Mouse (Mus musculus) stomach, embryonic 16.5 days (tissue): ENCODE results near the gene Adamts14. TPM values are rescaled to one million over a fixed set of nuclear protein-coding genes. Genes with fewer than 3 reads are reported as not detected.
A peak's percentile ranks its signal among the peaks of the same experiment; 100 is the strongest.

Experiments
- ATAC-seq: fragments of 200-750 bp; cut with Nextera tagmentation; 2 replicates; pipeline ENCODE4 v1.8.0; 2017; ENCODE audit warnings: moderate number of reproducible peaks, moderate TSS enrichment; ENCODE audit not compliant: insufficient read depth, low FRiP score
- H3K27ac ChIP-seq: fragments of 300-500 bp; sonication (generic); 2 replicates; pipeline ENCODE4 v1.5.1; 2014; ENCODE audit warnings: low read length
- H3K27me3 ChIP-seq: fragments of 300-500 bp; sonication (generic); 2 replicates; pipeline ENCODE4 v1.6.1; 2014; ENCODE audit warnings: low read length, control low read depth, mixed read lengths; ENCODE audit not compliant: control insufficient read depth, insufficient read depth
- H3K36me3 ChIP-seq: fragments of 300-500 bp; sonication (generic); 2 replicates; pipeline ENCODE4 v1.6.1; 2014; ENCODE audit warnings: low read length; ENCODE audit not compliant: control insufficient read depth, insufficient read depth
- H3K4me1 ChIP-seq: fragments of 300-500 bp; sonication (generic); 2 replicates; pipeline ENCODE4 v1.6.1; 2014; ENCODE audit warnings: low read length, control low read depth, mixed read lengths; ENCODE audit not compliant: control insufficient read depth, insufficient read depth
- H3K4me2 ChIP-seq: fragments of 300-500 bp; sonication (generic); 2 replicates; pipeline ENCODE4 v1.6.1; 2014; ENCODE audit warnings: low read depth, low read length, mixed read lengths
- H3K4me3 ChIP-seq: fragments of 300-500 bp; sonication (generic); replicated peaks from 2 replicates; pipeline ENCODE4 v1.5.1; 2014; ENCODE audit warnings: mild to moderate bottlenecking, low read length
- H3K9ac ChIP-seq: fragments of 300-500 bp; sonication (generic); 2 replicates; pipeline ENCODE4 v1.6.1; 2014; ENCODE audit warnings: low read length
- H3K9me3 ChIP-seq: fragments of 300-500 bp; sonication (generic); replicated peaks from 2 replicates; pipeline ENCODE4 v1.6.1; 2016; ENCODE audit warnings: low read length, control low read depth; ENCODE audit not compliant: control insufficient read depth
- WGBS: fragments of 180-500 bp; shearing (Covaris S2); extraction: QIAGEN DNeasy Blood & Tissue Kit; methylation state at CpG from one replicate; pipeline ENCODE4 v1.1.7; 2014; 5-methylcytosine and 5-hydroxymethylcytosine counted together
- polyA plus RNA-seq: library from polyadenylated mRNA; unstranded; fragments of >200 nt; fragmentation: Nextera tagmentation; extraction: Ambion mirVana; gene quantifications from 2 replicates; pipeline ENCODE4 v1.2.1, GENCODE M21; 2015

The Adamts14 gene
- polyA plus RNA-seq, 1 experiment from 2014 or later: 1.6 TPM

DNA sequence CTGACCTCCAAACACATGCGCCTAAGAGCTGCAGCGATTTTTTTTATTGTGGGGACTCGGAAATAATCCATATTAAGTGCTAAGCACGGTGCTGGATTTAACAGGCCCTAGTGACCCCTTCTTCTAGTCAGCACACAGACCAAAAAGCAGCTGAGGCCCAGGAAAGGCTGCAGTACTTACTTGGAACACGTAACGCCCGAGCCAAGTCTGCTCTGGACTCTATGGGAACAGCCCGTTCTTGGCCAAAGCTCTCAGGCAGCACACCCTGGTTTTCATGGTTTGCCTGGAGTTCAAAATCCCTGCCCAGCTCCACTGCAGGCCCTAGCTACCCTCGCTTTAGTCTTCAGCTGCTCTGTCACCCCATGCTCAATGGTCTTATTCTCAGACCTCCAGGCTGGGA, 78.6 kb downstream of the Adamts14 start:
- ATAC-seq: no peak
- H3K4me2 ChIP-seq: no peak overlapping the region

DNA sequence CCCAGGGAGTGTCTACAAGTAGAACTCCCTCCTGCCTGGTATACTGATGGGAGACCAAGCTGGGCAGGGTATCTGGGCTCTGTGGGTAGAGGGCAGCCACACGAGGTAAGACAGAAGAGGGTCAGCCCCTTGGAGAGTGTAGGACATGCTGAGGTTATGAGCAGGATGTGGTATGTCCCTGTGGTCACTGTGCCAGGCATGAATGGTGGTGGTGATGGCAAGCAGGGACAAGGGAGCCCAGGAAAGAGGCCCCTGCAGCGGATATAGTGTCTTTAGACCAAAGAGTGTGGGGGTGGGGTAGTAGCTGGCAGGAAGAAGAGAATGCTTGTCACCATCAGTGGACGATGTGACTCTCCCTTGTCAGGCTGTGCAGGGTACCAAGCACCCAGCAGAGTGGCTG, 85.2 kb downstream of the Adamts14 start:
- H3K27ac ChIP-seq: no peak overlapping the region
- H3K36me3 ChIP-seq: no peaks in the 10 kb centered on the region
- H3K27me3 ChIP-seq: no peaks in the 10 kb centered on the region
- H3K4me2 ChIP-seq: no peak overlapping the region
- H3K9ac ChIP-seq: no peak overlapping the region
- no peak for ATAC-seq
- no peaks in the 10 kb centered on the region for H3K9me3 ChIP-seq
- H3K4me1 ChIP-seq: no peaks in the 10 kb centered on the region
- WGBS: 69% methylated on average over 3 of the region's 3 CpGs
- H3K4me3 ChIP-seq: no peak overlapping the region

More for the DNA sequence above, 78.6 kb downstream of the Adamts14 start:
- Histone ChIP-seq H3K27ac (peak overlapping the region; percentile 44; the same call in 1 of the 2 replicates), H3K27me3 (no peaks in the 10 kb centered on the region), H3K4me3 (no peak overlapping the region), H3K4me1 (no peaks in the 10 kb centered on the region; the same call in 1 of the 2 replicates), H3K36me3 (no peaks in the 10 kb centered on the region), H3K9ac (no peak overlapping the region), H3K9me3 (no peaks in the 10 kb centered on the region)
- 71% methylated on average over 9 of the region's 9 CpGs for WGBS

DNA sequence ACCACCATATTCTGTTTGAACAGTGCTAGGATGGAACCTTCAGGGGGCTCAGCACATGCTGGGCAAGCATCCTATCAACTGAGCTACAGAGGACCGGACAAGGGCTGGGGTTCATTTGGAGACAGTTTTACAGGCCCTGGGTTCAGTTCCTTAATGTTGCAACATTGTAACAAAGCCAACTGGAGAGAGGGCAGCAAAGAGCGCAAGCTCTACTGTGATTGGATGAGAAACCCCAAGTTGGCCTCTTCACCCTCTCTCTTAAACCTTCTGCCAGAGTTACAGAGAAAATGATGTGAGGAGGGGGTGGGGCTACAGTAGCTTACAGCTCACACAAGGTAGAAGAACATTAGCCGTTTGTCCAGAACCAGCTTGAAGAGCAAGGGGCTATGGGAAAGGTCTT, 86.2 kb downstream of the Adamts14 start:
- Histone ChIP-seq H3K4me3 (no peak overlapping the region), H3K27me3 (no peaks in the 10 kb centered on the region), H3K4me1 (no peaks in the 10 kb centered on the region), H3K4me2 (no peak overlapping the region), H3K27ac (no peak overlapping the region), H3K9ac (no peak overlapping the region), H3K9me3 (no peaks in the 10 kb centered on the region), H3K36me3 (no peaks in the 10 kb centered on the region)
- no peak for ATAC-seq
- WGBS: 64% methylated on average over 3 of the region's 3 CpGs

DNA sequence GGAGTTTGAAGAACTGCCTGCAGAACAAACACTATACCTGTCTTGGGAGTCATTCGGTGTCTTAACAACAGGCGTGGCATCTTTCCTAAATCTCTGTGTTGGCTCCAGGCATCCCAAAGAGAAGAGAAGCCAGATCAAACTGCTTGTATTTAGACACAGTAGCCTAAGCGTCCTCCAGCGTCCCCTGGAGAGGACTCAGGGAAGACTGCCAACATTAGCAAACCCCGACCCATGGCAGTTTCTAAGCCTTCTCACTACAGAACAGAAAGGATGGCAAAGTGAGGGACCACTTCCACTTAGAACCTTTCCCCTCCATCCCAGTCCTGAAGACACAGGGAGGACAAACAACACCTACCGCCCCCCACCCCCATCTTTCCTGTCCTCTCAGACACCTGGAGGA, 93.3 kb downstream of the Adamts14 start:
- no peak for ATAC-seq
- Histone ChIP-seq H3K4me3 (no peak overlapping the region), H3K27ac (no peak overlapping the region), H3K9ac (no peak overlapping the region), H3K27me3 (no peaks in the 10 kb centered on the region), H3K4me2 (no peak overlapping the region), H3K9me3 (no peaks in the 10 kb centered on the region), H3K36me3 (no peaks in the 10 kb centered on the region), H3K4me1 (0 out of 2 replicates have a peak, but pooled peaks cover 4% of the 10 kb centered on the region)
- WGBS: 60% methylated on average over 6 of the region's 6 CpGs

DNA sequence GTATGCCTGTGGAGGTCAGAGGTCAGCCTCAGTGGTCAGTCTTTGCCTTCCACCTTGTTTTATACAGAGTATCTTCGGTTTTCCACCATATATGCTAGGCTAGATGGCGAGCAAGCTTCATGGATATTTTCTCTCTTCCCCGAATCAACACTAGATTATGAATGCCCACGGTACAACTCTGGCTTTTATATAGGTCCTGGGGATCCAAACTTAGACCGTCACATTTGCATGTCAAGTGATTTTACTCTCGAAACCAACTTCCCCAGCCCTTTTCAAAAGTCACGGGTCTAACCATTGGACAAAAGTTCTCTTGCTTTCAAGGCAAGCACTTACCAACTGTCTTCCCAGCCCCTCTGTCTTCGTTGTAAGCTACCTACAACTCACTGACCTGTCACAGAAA, 94.6 kb downstream of the Adamts14 start:
- Histone ChIP-seq H3K27ac (no peak overlapping the region), H3K27me3 (no peaks in the 10 kb centered on the region), H3K9me3 (no peaks in the 10 kb centered on the region), H3K4me2 (no peak overlapping the region), H3K36me3 (no peaks in the 10 kb centered on the region), H3K4me1 (0 out of 2 replicates have a peak, but pooled peaks cover 4% of the 10 kb centered on the region), H3K9ac (no peak overlapping the region), H3K4me3 (no peak overlapping the region)
- ATAC-seq: no peak
- 87% methylated on average over 8 of the region's 8 CpGs for WGBS

DNA sequence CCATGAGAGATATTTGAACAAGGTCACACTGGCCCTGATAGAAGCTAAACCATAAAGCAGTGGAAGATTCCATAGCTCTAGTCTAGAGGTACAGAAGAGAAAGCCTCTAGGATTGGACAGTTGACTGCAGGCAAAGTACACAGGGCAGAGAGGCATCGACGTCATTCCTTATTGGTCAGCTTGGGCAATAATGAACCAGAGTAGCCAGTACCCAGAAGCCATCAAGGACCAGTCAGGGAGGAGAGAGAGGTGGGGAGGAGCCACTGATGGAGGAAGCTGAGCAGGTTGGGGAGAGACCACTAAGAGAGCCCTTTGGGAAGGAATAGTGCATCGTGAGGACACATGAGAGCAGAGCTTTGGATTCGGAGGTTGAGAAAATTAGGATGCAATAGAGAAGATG, 95.5 kb downstream of the Adamts14 start:
- no peaks in the 10 kb centered on the region for H3K27me3 ChIP-seq
- H3K27ac ChIP-seq: no peak overlapping the region
- no peaks in the 10 kb centered on the region for H3K36me3 ChIP-seq
- H3K9me3 ChIP-seq: no peaks in the 10 kb centered on the region
- H3K9ac ChIP-seq: no peak overlapping the region
- 82% methylated on average over 4 of the region's 4 CpGs for WGBS
- ATAC-seq: no peak
- H3K4me1 ChIP-seq: 0 out of 2 replicates have a peak, but pooled peaks cover 4% of the 10 kb centered on the region
- no peak overlapping the region for H3K4me3 ChIP-seq
- no peak overlapping the region for H3K4me2 ChIP-seq

DNA sequence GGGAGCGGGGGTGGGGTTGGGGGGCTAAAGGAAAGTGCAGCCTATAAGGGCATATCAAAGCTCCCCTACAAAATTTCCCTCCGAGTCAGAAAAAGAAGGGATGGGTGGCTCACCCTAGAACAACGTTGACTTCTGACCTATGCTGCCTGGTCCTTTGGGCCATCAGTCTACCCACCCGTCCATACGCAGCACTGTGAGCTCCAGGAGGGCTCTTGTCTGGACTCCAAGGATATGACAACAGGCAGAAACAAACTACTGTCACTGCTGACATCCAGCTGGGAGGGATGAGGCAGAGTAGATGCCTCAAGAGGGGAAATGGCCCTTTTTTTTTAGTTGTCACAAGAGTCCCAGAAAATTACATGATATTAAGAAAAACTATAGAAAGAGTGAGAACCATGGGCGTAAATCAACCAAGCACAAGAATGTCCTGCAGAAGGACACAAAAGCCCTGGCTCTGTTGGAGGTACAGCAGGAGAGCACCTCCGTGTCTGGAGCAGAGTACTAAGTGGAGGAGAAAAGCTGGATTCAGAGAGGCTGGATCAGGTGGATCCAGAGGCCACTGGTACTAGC, 96.9 kb downstream of the Adamts14 start:
- 42% methylated on average over 7 of the region's 7 CpGs for WGBS
- 0 out of 2 replicates have a peak, but pooled peaks cover 4% of the 10 kb centered on the region for H3K4me1 ChIP-seq
- no peak overlapping the region for H3K4me3 ChIP-seq
- H3K9me3 ChIP-seq: no peaks in the 10 kb centered on the region
- H3K27me3 ChIP-seq: no peaks in the 10 kb centered on the region
- ATAC-seq: no peak
- peak overlapping the region; percentile 36 for H3K4me2 ChIP-seq
- H3K9ac ChIP-seq: no peak overlapping the region
- no peaks in the 10 kb centered on the region for H3K36me3 ChIP-seq
- no peak overlapping the region for H3K27ac ChIP-seq

DNA sequence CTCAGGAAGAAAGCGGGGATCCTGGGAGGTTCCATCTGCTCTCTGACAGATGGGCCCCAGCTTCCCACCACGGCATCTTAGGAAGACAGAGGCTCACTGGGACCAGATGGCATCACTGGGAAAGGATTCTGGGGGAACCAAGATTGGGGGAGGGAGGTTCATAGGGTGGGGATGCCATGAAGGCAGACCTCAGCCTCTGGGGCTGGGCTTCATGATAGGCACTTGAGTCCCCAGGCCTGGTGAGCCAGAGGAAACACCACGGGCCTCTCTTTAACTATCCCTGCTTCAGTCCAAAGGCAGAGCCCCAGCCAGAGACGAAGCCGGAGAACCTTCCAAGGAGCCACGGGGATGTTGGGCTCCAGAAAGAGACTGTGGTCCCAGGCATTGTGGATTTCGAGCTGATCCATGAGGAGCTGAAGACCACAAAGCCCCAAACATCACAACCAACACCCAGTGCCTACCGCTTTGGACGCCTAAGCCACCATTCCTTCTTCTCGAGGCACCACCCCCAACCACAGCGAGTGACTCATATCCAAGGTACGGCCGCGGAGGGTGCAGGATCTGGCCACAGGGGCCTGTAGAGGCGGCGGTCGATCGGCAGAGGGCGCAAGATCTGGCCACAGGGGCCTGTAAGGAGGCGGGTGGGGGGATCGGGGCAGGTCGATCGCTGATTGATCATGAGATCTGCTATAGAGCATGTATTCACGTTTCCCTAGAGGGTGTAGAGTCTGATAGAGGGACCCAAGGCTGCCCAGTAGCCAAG, 97.6 kb downstream of the Adamts14 start:
- H3K27ac ChIP-seq: no peak overlapping the region
- H3K9ac ChIP-seq: no peak overlapping the region
- 15% methylated on average over 24 of the region's 24 CpGs for WGBS
- 0 out of 2 replicates have a peak, but pooled peaks cover 4% of the 10 kb centered on the region for H3K4me1 ChIP-seq
- peak overlapping the region; percentile 36 for H3K4me2 ChIP-seq
- H3K4me3 ChIP-seq: no peak overlapping the region
- ATAC-seq: peak; percentile 66; the same call in 1 of the 2 replicates
- H3K27me3 ChIP-seq: no peaks in the 10 kb centered on the region
- H3K36me3 ChIP-seq: no peaks in the 10 kb centered on the region
- H3K9me3 ChIP-seq: no peaks in the 10 kb centered on the region

DNA sequence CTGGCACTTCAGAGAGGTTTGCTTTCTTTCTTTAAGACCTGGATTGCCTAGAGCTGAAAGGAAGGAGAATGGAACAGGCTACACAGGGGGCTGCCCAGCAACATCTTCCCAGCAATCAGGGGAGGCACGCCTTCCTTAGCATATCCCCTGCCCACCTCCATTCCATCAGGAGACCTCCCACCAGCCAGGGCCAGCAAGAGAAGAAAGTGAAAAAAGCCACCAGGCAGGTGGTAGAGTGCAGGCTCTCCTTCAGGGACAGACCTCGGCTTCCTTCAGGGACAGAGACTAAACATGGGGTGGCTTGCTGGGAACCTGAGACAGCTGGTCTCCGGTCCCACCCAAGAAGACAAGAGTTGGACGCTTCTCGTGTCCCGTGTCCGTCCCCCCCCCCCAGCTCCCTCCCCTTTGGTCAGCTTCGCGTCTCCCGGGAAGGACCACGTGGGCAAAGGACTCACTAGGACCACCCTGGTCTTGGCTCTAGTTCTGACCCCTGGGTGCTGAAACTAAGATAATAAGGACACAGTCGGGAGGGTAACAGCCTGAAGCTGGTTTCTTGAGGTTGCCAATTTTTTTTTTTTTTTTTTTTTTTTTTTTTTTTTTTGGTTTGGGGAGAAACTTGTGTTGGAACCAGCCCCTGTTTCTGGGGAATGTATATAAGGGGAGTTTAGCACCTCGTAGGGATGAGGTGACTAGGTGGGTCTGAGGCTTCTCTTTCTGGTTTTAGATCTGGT, 98.4 kb downstream of the Adamts14 start:
- H3K27me3 ChIP-seq: no peaks in the 10 kb centered on the region
- no peak overlapping the region for H3K4me2 ChIP-seq
- H3K27ac ChIP-seq: no peak overlapping the region
- 36% methylated on average over 13 of the region's 13 CpGs for WGBS
- H3K36me3 ChIP-seq: no peaks in the 10 kb centered on the region
- no peak for ATAC-seq
- H3K4me3 ChIP-seq: no peak overlapping the region
- H3K9ac ChIP-seq: no peak overlapping the region
- H3K9me3 ChIP-seq: no peaks in the 10 kb centered on the region
- 0 out of 2 replicates have a peak, but pooled peaks cover 4% of the 10 kb centered on the region for H3K4me1 ChIP-seq
